Mouse (Mus musculus) CH12.LX (cell line): ENCODE measurements at regions not wholly inside any gene's neighbourhood (a gene's known extent, or its start where the extent isn't known, plus 50 kb on each side); places are given as distances from the start of the nearest gene placed in this dataset.

Experiments
- DNase-seq: peaks from one replicate; pipeline ENCODE4 v3.0.0-alpha.2; 2013; ENCODE audit errors: extremely low read depth
- H3K27ac ChIP-seq: 2 replicates; pipeline ENCODE4 v1.5.1; 2012; ENCODE audit warnings: low read depth, mild to moderate bottlenecking, control low read depth, moderate library complexity; ENCODE audit not compliant: insufficient read depth
- H3K27me3 ChIP-seq: replicated peaks from 2 replicates; pipeline ENCODE3; 2012; ENCODE audit warnings: inconsistent platforms
- H3K36me3 ChIP-seq, 2 experiments: replicated peaks in 1 of 2; 2 replicates each; pipeline versions ENCODE3 to v1.6.1; 2012; ENCODE audit warnings: inconsistent platforms in 1 of 2, low read length in 1 of 2, mild to moderate bottlenecking in 1 of 2, mixed read lengths in 1 of 2, moderate library complexity in 1 of 2; ENCODE audit not compliant: control insufficient read depth in 1 of 2, insufficient read depth in 1 of 2
- H3K4me1 ChIP-seq, 2 experiments: 2 replicates each; pipeline ENCODE4 v1.6.1; 2012; ENCODE audit warnings: inconsistent platforms in 1 of 2, moderate library complexity in 1 of 2; ENCODE audit not compliant: insufficient read depth in 2 of 2, control insufficient read depth in 1 of 2
- H3K4me2 ChIP-seq: 2 replicates; pipeline ENCODE4 v1.6.1; 2012; ENCODE audit warnings: low read depth, mild to moderate bottlenecking, control low read depth; ENCODE audit not compliant: poor library complexity, insufficient read depth, severe bottlenecking
- H3K4me3 ChIP-seq, 3 experiments: fragments of 150-350 bp in 1 of 3; sonication (generic) in 1 of 3; replicated peaks in 1 of 3; 2 replicates each; pipeline versions ENCODE3 to v1.5.1; 2011 to 2012; ENCODE audit warnings: low read depth in 2 of 3, low read length in 2 of 3, mild to moderate bottlenecking in 2 of 3, moderate library complexity in 2 of 3, control low read depth in 1 of 3, improper control_type of control experiment in 1 of 3, inconsistent platforms in 1 of 3, mixed read lengths in 1 of 3; ENCODE audit not compliant: poor library complexity in 1 of 3
- H3K79me2 ChIP-seq: replicated peaks from 2 replicates; pipeline ENCODE4 v1.6.1; 2012; ENCODE audit warnings: mild to moderate bottlenecking, moderate library complexity; ENCODE audit not compliant: control insufficient read depth, poor library complexity, insufficient read depth, severe bottlenecking; ENCODE audit errors: extremely low read depth
- H3K9ac ChIP-seq: 2 replicates; pipeline ENCODE4 v1.6.1; 2012; ENCODE audit warnings: low read depth, mild to moderate bottlenecking, control low read depth, moderate library complexity; ENCODE audit not compliant: insufficient read depth
- H3K9me3 ChIP-seq: replicated peaks from 2 replicates; pipeline ENCODE3; 2012; ENCODE audit warnings: low read length, inconsistent platforms, mixed read lengths
- RAD21 ChIP-seq: IDR thresholded peaks from 2 replicates; pipeline ENCODE4 v1.6.1; 2011; ENCODE audit warnings: low read depth, mild to moderate bottlenecking, low read length, improper control_type of control experiment, moderate library complexity
- dilution Hi-C: fragments of 300-500 bp; cut with MboI; formaldehyde crosslinking; loops from 2 replicates; pipeline ENCODE4 v1.14.3; 2020; ENCODE audit warnings: low sequenced_read_pairs; ENCODE audit not compliant: extremely low pct_unique_long_range_greater_than_20kb, extremely low pct_ligation_motif_present
- in situ Hi-C: fragments of 300-500 bp; cut with MboI; formaldehyde crosslinking; loops from 3 replicates; pipeline ENCODE4 v1.14.3; 2019; ENCODE audit warnings: low sequenced_read_pairs, low pct_ligation_motif_present, low pct_unique_long_range_greater_than_20kb, mixed read lengths

DNA sequence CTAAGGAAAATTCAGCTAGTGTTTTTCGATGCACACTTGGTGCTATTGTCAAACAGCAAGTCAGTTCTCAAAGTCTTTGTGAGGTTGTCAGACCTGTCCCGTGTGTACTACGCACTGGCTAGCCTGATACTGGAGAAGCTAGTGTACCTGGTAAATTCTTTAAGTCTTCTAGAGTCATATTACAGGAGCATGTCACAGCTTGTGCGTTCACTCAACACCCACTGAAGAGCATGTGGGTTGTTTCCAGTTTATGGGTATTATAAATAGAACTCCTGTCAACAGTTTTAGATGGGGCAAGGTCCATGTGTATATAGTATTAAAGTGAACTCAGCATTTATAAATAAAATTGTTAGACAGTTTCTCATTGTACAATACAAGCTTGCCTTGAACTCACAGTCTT is 50.9 kb upstream of the Cd2ap start:
- dilution Hi-C loops, result no loop called here
- H3K9me3 ChIP-seq, result no peaks in the 10 kb centered on the region
- no peak for TF ChIP-seq RAD21
- DNase-seq, result no peak
- no peaks in the 10 kb centered on the region for H3K27me3 ChIP-seq
- H3K4me1 ChIP-seq, result peaks cover 0 to 21% of the 10 kb centered on the region in 2 experiments; a peak in 1 of 4 replicates
- H3K36me3 ChIP-seq, result no peaks in the 10 kb centered on the region
- H3K4me2 ChIP-seq, result no peak overlapping the region
- H3K4me3 ChIP-seq, result no peak overlapping the region
- in situ Hi-C loops, result loop anchor here (25.0 kb wide), 1 partner anchor 265 kb away; no protein-coding TSS in a partner anchor
- no peaks in the 10 kb centered on the region for H3K79me2 ChIP-seq
- H3K27ac ChIP-seq, result no peak overlapping the region
- no peak overlapping the region for H3K9ac ChIP-seq
